Mouse (Mus musculus): ENCODE measurements at regions not wholly inside any gene's neighbourhood (a gene's known extent, or its start where the extent isn't known, plus 50 kb on each side); places are given as distances from the start of the nearest gene placed in this dataset.

GRCm38 (mm10) chr13:90359861-90360601 lies 270.6 kb upstream of the Xrcc4 start:
- no peak overlapping the region for H3K4me3 ChIP-seq (ENCODE audit: extremely low read depth, insufficient read depth, insufficient read length)
- no peak overlapping the region for H3K27ac ChIP-seq (ENCODE audit: insufficient read depth, low read length)

GRCm38 (mm10) chr13:90358149-90358548 lies 268.7 kb upstream of the Xrcc4 start:
- no peak for TF ChIP-seq CTCF (IDR thresholded peaks at IDR 0.05; ENCODE audit: extremely low read depth, insufficient read depth, insufficient read length, insufficient replicate concordance)
- no peak for TF ChIP-seq POLR2A (IDR thresholded peaks at IDR 0.05; ENCODE audit: low read depth, low read length)
- H3K4me1 ChIP-seq (ENCODE audit: control insufficient read depth, insufficient read depth, insufficient read length), result no peaks in the 10 kb centered on the region
- H3K4me3 ChIP-seq (ENCODE audit: extremely low read depth, insufficient read depth, insufficient read length), result no peak overlapping the region
- no peaks in the 10 kb centered on the region for H3K36me3 ChIP-seq (ENCODE audit: control insufficient read depth, insufficient read depth, low read length)
- H3K27ac ChIP-seq (ENCODE audit: insufficient read depth, low read length), result no peak overlapping the region
- H3K27me3 ChIP-seq (ENCODE audit: control insufficient read depth, insufficient read depth, low read length), result no peaks in the 10 kb centered on the region
- DNase-seq (ENCODE audit: low read depth in 1 of 2, low spot score in 2 of 2), result no peak
- 92% methylated on average over 1 of the region's 1 CpGs for WGBS

More at GRCm38 (mm10) chr13:90359861-90360601, 270.6 kb upstream of the Xrcc4 start:
- TF ChIP-seq CTCF (IDR thresholded peaks at IDR 0.05; ENCODE audit: extremely low read depth, insufficient read depth, insufficient read length, insufficient replicate concordance) (no peak), POLR2A (IDR thresholded peaks at IDR 0.05; ENCODE audit: low read depth, low read length) (no peak)
- Histone ChIP-seq H3K36me3 (ENCODE audit: control insufficient read depth, insufficient read depth, low read length) (no peaks in the 10 kb centered on the region), H3K4me1 (ENCODE audit: control insufficient read depth, insufficient read depth, insufficient read length) (no peaks in the 10 kb centered on the region), H3K27me3 (ENCODE audit: control insufficient read depth, insufficient read depth, low read length) (no peaks in the 10 kb centered on the region)
- 70% methylated on average over 10 of the region's 10 CpGs for WGBS
- no peak for DNase-seq (ENCODE audit: low read depth in 1 of 2, low spot score in 2 of 2)

GRCm38 (mm10) chr13:90355602-90356001 lies 266.2 kb upstream of the Xrcc4 start:
- WGBS, result 98% methylated on average over 1 of the region's 1 CpGs
- Histone ChIP-seq H3K27ac (ENCODE audit: insufficient read depth, low read length) (no peak overlapping the region), H3K36me3 (ENCODE audit: control insufficient read depth, insufficient read depth, low read length) (no peaks in the 10 kb centered on the region), H3K4me1 (ENCODE audit: control insufficient read depth, insufficient read depth, insufficient read length) (no peaks in the 10 kb centered on the region), H3K27me3 (ENCODE audit: control insufficient read depth, insufficient read depth, low read length) (no peaks in the 10 kb centered on the region), H3K4me3 (ENCODE audit: extremely low read depth, insufficient read depth, insufficient read length) (no peak overlapping the region)
- DNase-seq (ENCODE audit: low read depth in 1 of 2, low spot score in 2 of 2), result no peak
- TF ChIP-seq CTCF (IDR thresholded peaks at IDR 0.05; ENCODE audit: extremely low read depth, insufficient read depth, insufficient read length, insufficient replicate concordance) (no peak), POLR2A (IDR thresholded peaks at IDR 0.05; ENCODE audit: low read depth, low read length) (no peak)

DNA sequence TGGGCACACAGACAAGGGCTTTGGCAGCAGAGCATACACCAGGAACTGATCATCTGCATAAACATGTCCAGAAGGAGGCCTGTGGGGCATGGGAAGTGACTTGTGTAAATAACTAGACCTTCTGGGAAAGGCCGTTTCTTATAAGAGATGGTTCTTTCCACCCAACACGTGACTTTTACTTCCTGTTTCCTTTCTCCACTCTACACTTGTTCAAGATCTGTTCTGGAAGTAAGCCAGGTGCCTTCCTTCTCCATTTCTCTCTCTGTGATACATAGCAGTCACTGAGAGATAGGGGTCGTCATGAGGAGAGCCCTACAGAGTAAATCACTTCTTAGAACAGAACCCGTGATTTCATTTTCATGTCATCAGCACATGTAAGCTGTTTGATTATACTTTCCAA lies 253.4 kb upstream of the Xrcc4 start:
- Histone ChIP-seq H3K36me3 (ENCODE audit: control insufficient read depth, insufficient read depth, low read length) (no peaks in the 10 kb centered on the region), H3K27ac (ENCODE audit: insufficient read depth, low read length) (no peak overlapping the region), H3K27me3 (ENCODE audit: control insufficient read depth, insufficient read depth, low read length) (no peaks in the 10 kb centered on the region), H3K4me1 (ENCODE audit: control insufficient read depth, insufficient read depth, insufficient read length) (no peaks in the 10 kb centered on the region), H3K4me3 (ENCODE audit: extremely low read depth, insufficient read depth, insufficient read length) (no peak overlapping the region)
- WGBS, result 36% methylated on average over 4 of the region's 4 CpGs
- no peak for DNase-seq (ENCODE audit: low read depth in 1 of 2, low spot score in 2 of 2)
- TF ChIP-seq POLR2A (IDR thresholded peaks at IDR 0.05; ENCODE audit: low read depth, low read length), result no peak
- no peak for TF ChIP-seq CTCF (IDR thresholded peaks at IDR 0.05; ENCODE audit: extremely low read depth, insufficient read depth, insufficient read length, insufficient replicate concordance)

DNA sequence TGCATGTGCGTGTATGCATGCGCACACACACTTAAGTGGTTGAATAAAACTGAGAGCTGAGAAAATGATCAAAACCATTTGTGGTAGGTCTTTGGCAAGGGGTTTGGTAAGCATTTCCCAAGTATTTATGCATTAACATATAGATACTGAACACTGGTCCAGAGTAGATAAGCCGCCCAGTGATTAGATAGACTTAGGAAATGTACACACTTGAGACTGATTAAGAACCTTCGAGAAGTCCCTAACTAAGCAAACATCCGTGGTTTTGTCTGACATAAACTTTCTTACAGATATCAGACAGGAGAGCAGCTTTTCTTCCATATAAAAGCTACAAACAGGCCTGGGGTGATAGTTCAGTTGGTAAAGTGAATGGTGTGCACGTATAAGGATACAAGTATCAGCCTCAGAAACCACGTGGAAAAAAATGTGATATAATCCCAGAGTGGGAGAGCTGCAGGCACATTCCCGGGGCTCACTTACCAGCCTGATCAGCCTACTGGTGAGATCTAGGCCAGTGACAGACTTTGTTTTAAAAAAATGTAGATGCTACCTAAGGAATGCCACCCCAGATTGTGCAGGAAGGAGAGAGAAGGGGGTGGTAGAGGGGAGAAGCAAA lies 252.3 kb upstream of the Xrcc4 start:
- TF ChIP-seq CTCF (IDR thresholded peaks at IDR 0.05; ENCODE audit: extremely low read depth, insufficient read depth, insufficient read length, insufficient replicate concordance), result no peak
- TF ChIP-seq POLR2A (IDR thresholded peaks at IDR 0.05; ENCODE audit: low read depth, low read length), result no peak
- Histone ChIP-seq H3K27me3 (ENCODE audit: control insufficient read depth, insufficient read depth, low read length) (no peaks in the 10 kb centered on the region), H3K4me1 (ENCODE audit: control insufficient read depth, insufficient read depth, insufficient read length) (no peaks in the 10 kb centered on the region), H3K4me3 (ENCODE audit: extremely low read depth, insufficient read depth, insufficient read length) (no peak overlapping the region), H3K36me3 (ENCODE audit: control insufficient read depth, insufficient read depth, low read length) (no peaks in the 10 kb centered on the region), H3K27ac (ENCODE audit: insufficient read depth, low read length) (no peak overlapping the region)
- no peak for DNase-seq (ENCODE audit: low read depth in 1 of 2, low spot score in 2 of 2)
- WGBS, result 87% methylated on average over 8 of the region's 8 CpGs

DNA sequence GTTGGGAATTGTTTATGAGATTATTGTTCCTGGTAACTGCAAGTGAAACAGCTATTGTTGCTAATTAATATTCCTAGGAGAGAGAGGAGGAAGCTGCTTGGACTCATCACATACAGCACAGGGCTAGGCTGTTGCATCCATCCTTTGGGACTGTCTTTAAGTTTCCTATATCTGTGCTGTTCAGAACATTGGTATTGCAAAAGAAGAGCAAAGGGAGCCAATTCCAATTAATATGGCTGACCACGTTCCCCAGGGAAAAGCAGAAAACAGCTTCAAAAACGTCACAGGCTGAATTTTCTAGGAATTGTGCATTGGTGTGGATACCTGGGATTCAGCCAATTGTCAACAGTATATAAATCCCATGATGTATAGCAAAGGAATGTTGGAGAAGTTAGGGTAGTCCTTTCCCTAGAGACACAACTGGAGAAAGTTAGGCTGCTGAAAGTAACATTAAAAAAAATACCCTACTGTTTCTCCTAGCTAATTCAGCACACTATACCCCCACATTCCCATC lies 251.3 kb upstream of the Xrcc4 start:
- TF ChIP-seq CTCF (IDR thresholded peaks at IDR 0.05; ENCODE audit: extremely low read depth, insufficient read depth, insufficient read length, insufficient replicate concordance) (no peak), POLR2A (IDR thresholded peaks at IDR 0.05; ENCODE audit: low read depth, low read length) (no peak)
- Histone ChIP-seq H3K4me3 (ENCODE audit: extremely low read depth, insufficient read depth, insufficient read length) (no peak overlapping the region), H3K36me3 (ENCODE audit: control insufficient read depth, insufficient read depth, low read length) (no peaks in the 10 kb centered on the region), H3K27me3 (ENCODE audit: control insufficient read depth, insufficient read depth, low read length) (no peaks in the 10 kb centered on the region), H3K27ac (ENCODE audit: insufficient read depth, low read length) (no peak overlapping the region), H3K4me1 (ENCODE audit: control insufficient read depth, insufficient read depth, insufficient read length) (no peaks in the 10 kb centered on the region)
- DNase-seq (ENCODE audit: low read depth in 1 of 2, low spot score in 2 of 2), result no peak
- WGBS, result 69% methylated on average over 2 of the region's 2 CpGs

GRCm38 (mm10) chr13:90337591-90337990 lies 248.2 kb upstream of the Xrcc4 start:
- TF ChIP-seq POLR2A (IDR thresholded peaks at IDR 0.05; ENCODE audit: low read depth, low read length), result no peak
- no peak for TF ChIP-seq CTCF (IDR thresholded peaks at IDR 0.05; ENCODE audit: extremely low read depth, insufficient read depth, insufficient read length, insufficient replicate concordance)

More at GRCm38 (mm10) chr13:90337591-90337990, 248.2 kb upstream of the Xrcc4 start:
- H3K27me3 ChIP-seq (ENCODE audit: control insufficient read depth, insufficient read depth, low read length), result no peaks in the 10 kb centered on the region
- no peak overlapping the region for H3K27ac ChIP-seq (ENCODE audit: insufficient read depth, low read length)
- no peaks in the 10 kb centered on the region for H3K4me1 ChIP-seq (ENCODE audit: control insufficient read depth, insufficient read depth, insufficient read length)
- H3K4me3 ChIP-seq (ENCODE audit: extremely low read depth, insufficient read depth, insufficient read length), result no peak overlapping the region
- no peak for DNase-seq (ENCODE audit: low read depth in 1 of 2, low spot score in 2 of 2)
- WGBS, result 89% methylated on average over 1 of the region's 1 CpGs
- no peaks in the 10 kb centered on the region for H3K36me3 ChIP-seq (ENCODE audit: control insufficient read depth, insufficient read depth, low read length)
